Mouse (Mus musculus) testis, adult 2 months (tissue): ENCODE data around the gene Sprtn. TPM values are rescaled to one million over a fixed set of nuclear protein-coding genes. Genes with fewer than 3 reads are reported as not detected.

Experiments
- H3K27ac ChIP-seq: fragments of 200-500 bp; 2 replicates; pipeline ENCODE4 v1.5.1; 2012; ENCODE audit warnings: low read depth, low read length; ENCODE audit not compliant: control insufficient read depth, insufficient read depth
- H3K27me3 ChIP-seq: fragments of 200-500 bp; 2 replicates; pipeline ENCODE4 v1.6.1; 2012; ENCODE audit warnings: mild to moderate bottlenecking, low read length, moderate library complexity; ENCODE audit not compliant: control insufficient read depth, insufficient read depth
- H3K36me3 ChIP-seq: fragments of 200-500 bp; 2 replicates; pipeline ENCODE4 v1.6.1; 2012; ENCODE audit warnings: mild to moderate bottlenecking, low read length; ENCODE audit not compliant: control insufficient read depth, insufficient read depth
- H3K4me1 ChIP-seq: fragments of 200-500 bp; 2 replicates; pipeline ENCODE4 v1.6.1; 2012; ENCODE audit warnings: low read length; ENCODE audit not compliant: control insufficient read depth, insufficient read depth
- H3K4me3 ChIP-seq: fragments of 200-500 bp; 2 replicates; pipeline ENCODE4 v1.5.1; 2012; ENCODE audit warnings: low read depth, mild to moderate bottlenecking, low read length, moderate library complexity, mixed read lengths; ENCODE audit not compliant: control insufficient read depth
- CTCF ChIP-seq: fragments of 200-500 bp; IDR thresholded peaks from 2 replicates; pipeline ENCODE4 v1.5.1; 2012; ENCODE audit warnings: low read depth, mild to moderate bottlenecking, inconsistent platforms, low read length, moderate library complexity; ENCODE audit not compliant: control insufficient read depth, insufficient read depth, insufficient replicate concordance
- POLR2A ChIP-seq: fragments of 200-500 bp; IDR thresholded peaks from 2 replicates; pipeline ENCODE4 v1.6.1; 2012; ENCODE audit warnings: low read depth, mild to moderate bottlenecking, inconsistent platforms, low read length, moderate library complexity; ENCODE audit not compliant: control insufficient read depth
- polyA plus RNA-seq: library from polyadenylated mRNA; depleted of rRNA; stranded (reverse); fragments of >200 nt; gene quantifications from 2 replicates; pipeline ENCODE4 v1.2.3, GENCODE M21; 2012

Gene Sprtn
- polyA plus RNA-seq, 1 experiment: 129 TPM

DNA sequence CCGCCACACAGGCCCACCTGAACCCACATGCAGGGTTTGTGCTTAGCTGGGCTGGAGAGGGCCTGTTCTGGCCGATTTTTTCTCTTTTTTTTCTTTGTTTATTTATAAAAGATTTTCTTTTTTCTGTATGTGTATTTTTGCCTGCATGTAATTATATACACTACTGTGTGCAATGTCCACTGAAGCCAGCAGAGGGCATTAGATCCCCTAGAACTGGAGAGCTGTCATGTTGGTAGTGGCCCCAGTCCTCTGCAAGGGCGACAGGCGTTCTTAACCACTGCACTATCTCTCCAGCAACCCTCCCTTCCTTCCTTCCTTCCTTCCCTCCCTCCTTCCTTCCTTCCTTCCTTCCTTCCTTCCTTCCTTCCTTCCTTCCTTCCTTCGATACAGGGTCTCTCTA is 9.3 kb upstream of the Sprtn start:
- Histone ChIP-seq H3K4me1 (no peaks in the 10 kb centered on the region), H3K27ac (no peak overlapping the region), H3K27me3 (no peaks in the 10 kb centered on the region), H3K4me3 (no peak overlapping the region), H3K36me3 (no peaks in the 10 kb centered on the region; the same call in none of the 2 replicates)
- TF ChIP-seq POLR2A: no peak
- TF ChIP-seq CTCF: no peak

DNA sequence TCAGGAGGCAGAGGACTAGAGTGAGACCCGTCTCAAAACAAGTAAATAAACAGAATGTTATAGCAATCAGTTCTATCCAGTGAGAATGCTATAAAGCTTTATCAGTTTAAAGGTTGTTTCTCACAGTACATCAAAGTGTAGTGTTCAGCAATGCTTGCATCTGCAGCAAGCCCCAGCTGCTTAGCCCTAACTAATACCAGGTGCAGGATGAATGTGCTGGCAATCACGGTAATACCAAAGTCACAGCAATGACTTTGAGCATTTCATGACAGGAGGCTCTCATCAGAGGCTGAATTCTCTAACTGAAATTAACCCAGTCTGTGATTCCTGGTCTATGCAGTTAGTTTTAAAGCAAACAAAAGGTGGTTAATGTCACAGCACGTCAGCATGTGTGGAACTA is 5.1 kb upstream of the Sprtn start:
- TF ChIP-seq CTCF: no peak
- TF ChIP-seq POLR2A: no peak
- H3K4me1 ChIP-seq: peaks cover 17% of the 10 kb centered on the region
- no peak overlapping the region for H3K27ac ChIP-seq
- no peak overlapping the region for H3K4me3 ChIP-seq
- peaks cover 3% of the 10 kb centered on the region; the same call in 1 of the 2 replicates for H3K36me3 ChIP-seq
- H3K27me3 ChIP-seq: no peaks in the 10 kb centered on the region

DNA sequence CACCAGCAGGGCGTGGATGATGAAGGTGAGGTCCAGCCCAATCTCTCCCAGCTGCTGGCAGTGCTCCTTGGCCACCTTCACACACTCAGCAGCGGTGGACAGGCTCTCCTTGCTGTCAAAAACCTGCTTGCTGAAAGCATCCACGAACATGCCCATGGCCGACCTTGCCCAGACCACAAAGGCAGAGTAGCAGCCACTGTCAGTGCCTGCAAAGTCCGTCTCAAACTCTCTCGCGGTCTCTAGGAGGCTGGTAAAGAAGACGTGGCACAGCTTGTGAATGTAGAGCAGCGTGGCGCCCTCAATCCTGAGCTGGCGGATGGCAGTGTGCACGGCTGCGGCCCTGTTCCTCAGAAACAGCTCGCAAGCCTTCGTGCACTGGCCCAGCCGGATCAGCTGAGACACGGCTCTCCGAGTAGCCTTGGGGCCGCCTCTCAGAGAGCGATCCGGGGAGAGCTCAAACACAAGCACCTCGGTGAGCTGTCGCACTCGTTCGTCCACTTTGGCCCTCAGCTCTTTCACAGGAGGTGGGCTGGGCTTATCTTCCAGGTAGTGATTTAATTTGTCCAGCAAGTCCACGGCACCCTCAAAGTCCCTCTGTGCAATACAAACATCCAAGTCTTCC is 1.6 kb upstream of the Sprtn start:
- Histone ChIP-seq H3K4me1 (peaks cover 20% of the 10 kb centered on the region), H3K27me3 (no peaks in the 10 kb centered on the region), H3K36me3 (peaks cover 3% of the 10 kb centered on the region; the same call in 1 of the 2 replicates), H3K27ac (peak overlapping the region; percentile 5; the same call in 1 of the 2 replicates), H3K4me3 (peak overlapping the region; percentile 85)
- TF ChIP-seq POLR2A: no peak
- no peak; the same call in 1 of the 2 replicates for TF ChIP-seq CTCF

DNA sequence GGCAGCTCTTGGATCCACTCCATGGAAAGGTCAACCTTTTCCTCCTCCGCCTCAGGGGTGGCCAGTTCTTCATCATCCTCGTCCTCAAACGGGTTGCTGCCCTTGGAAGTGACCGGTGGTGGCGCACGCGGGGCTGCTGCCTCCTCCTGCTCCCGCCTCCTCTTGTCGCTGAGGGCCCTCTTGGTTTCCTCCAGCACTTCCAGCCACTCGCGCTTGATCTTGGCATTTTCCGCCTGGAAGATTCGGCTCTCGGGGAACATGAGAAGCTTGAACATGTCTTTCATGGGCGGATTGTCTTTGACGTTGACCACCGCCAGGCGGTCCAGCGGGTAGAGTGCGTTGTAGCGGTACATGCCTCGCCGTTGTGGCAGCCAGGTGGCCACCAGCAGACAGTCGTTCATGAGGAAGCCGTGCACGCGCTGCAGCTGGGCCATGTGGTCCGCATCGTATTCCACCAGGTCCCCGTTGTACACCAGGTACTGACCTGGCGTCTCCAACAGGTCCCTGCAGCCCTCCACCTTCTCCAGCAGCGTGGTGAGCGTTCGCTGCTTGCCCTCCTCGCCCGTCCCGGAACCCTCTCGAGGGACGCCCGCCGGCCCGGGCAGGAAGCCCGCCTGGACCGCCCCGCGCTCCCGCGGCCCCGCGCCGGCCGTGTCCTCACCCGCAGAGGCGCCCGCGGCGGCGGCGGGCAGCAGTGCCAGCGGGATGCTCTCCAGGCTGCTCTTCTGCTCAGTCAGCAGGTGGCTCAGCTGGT is 877 bp upstream of the Sprtn start:
- Histone ChIP-seq H3K36me3 (peaks cover 3% of the 10 kb centered on the region; the same call in 1 of the 2 replicates), H3K4me3 (peak overlapping the region; percentile 85), H3K27ac (peak overlapping the region; percentile 97), H3K4me1 (peaks cover 20% of the 10 kb centered on the region), H3K27me3 (no peaks in the 10 kb centered on the region)
- TF ChIP-seq CTCF (no peak; the same call in 1 of the 2 replicates), POLR2A (no peak)

DNA sequence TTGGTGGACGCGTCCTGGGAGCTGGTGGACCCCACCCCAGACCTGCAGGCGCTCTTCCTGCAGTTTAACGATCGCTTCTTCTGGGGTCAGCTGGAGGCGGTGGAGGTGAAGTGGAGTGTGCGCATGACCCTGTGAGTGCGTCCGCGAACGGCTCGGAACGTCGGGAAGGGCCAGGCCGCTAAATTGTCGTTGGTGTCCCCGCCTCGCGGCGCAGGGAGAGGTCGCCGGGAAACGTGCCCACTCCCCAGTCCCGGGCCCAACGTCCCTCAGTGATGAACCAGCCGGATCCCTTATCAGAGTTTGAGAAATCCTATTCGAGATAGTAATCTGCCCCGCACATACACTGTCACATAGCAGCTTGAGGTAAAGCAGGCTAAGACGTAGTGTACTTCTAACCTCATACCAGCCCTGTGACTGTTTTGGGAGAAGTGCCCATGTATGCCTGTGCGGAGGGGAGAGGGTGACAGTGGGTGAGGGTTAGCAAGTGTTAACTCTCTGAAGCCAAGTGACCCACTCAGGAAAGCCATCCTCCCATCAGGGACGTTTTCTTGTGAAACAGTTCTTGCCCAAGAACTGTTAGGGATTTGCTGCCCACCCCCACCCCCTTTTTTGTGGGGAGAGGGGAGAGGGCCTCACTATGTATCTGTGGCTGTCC is 692 bp downstream of the Sprtn start:
- H3K27me3 ChIP-seq: no peaks in the 10 kb centered on the region
- H3K36me3 ChIP-seq: peaks cover 6% of the 10 kb centered on the region; the same call in 1 of the 2 replicates
- H3K27ac ChIP-seq: peak overlapping the region; percentile 91
- peak overlapping the region; percentile 85 for H3K4me3 ChIP-seq
- peaks cover 20% of the 10 kb centered on the region for H3K4me1 ChIP-seq
- no peak for TF ChIP-seq CTCF
- peak; percentile 60; the same call in 1 of the 2 replicates for TF ChIP-seq POLR2A

DNA sequence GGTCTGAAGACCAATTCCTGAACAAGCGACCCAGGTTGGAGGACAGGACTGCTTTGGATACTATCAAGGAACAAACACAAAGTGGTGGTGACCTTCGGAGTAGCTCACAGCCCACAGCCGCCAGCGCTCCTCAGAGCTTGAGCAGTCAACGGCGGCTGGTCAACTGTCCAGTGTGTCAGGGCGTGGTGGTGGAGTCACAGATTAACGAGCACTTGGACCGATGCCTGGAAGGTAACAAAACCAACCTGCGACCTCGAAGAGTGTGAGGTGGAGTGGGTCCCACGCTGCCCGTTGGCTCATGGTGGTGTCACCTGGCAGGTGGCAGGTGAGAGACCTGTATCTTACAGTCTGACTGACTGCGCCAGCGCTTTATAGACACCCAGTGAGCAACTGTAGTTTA is 5.5 kb downstream of the Sprtn start:
- peaks cover 5% of the 10 kb centered on the region for H3K4me1 ChIP-seq
- no peaks in the 10 kb centered on the region for H3K27me3 ChIP-seq
- peaks cover 7% of the 10 kb centered on the region for H3K36me3 ChIP-seq
- H3K27ac ChIP-seq: no peak overlapping the region
- TF ChIP-seq CTCF (no peak), POLR2A (no peak)
- peak overlapping the region; percentile 70 for H3K4me3 ChIP-seq

DNA sequence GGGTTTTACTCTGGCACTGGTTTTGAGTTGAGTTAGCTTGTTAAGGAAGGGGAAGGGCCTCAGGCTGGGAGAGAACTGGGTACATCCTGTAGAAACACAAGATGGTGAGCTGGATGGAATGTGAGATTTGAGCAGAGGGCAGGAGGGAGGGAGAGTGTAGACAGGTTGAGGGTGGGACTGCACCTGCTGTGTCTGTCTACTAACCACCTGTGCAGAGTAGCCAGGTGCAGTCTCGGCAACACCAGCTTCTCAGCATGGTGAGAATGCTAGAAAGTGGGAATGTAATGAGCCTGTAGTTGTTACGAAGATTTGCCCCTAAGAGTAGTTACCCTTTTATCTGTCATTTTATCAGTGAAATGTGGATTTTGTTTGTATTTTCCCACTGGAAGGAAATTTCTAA is 7.8 kb downstream of the Sprtn start:
- H3K4me1 ChIP-seq: peaks cover 2% of the 10 kb centered on the region; the same call in 1 of the 2 replicates
- H3K4me3 ChIP-seq: no peak overlapping the region
- H3K36me3 ChIP-seq: peaks cover 7% of the 10 kb centered on the region
- TF ChIP-seq POLR2A: no peak
- no peak for TF ChIP-seq CTCF
- no peak overlapping the region for H3K27ac ChIP-seq
- no peaks in the 10 kb centered on the region for H3K27me3 ChIP-seq
